8 mouse cellular contexts compared by ENCODE assay signal in genomic region chr8:92358141-92358999, GRCm38 (mm10). TPM values are rescaled to one million over a fixed set of nuclear protein-coding genes. Genes with fewer than 3 reads are reported as not detected.
DNase-seq lines count a peak whose midpoint lies in the region; ATAC-seq lines count a peak whose summit lies in the region.

No protein-coding gene starts in this region.

- H3K9ac ChIP-seq in heart, embryonic 14.5 days (ENCODE audit: low read length) = peak overlapping the region; percentile 89
- peak overlapping the region; percentile 76 for H3K9ac ChIP-seq in limb, embryonic 11.5 days (ENCODE audit: low read length)
- H3K9ac ChIP-seq in neural tube, embryonic 11.5 days (ENCODE audit: low read length) = peak overlapping the region; percentile 95

- ATAC-seq in heart, embryonic 14.5 days (ENCODE audit: insufficient number of reproducible peaks, insufficient read depth, low FRiP score, low read depth) = no peak
- ATAC-seq in limb, embryonic 11.5 days (ENCODE audit: insufficient number of reproducible peaks, low FRiP score, low TSS enrichment, low read depth) = no peak
- no peak for ATAC-seq in neural tube, embryonic 11.5 days (ENCODE audit: insufficient read depth, low FRiP score, low TSS enrichment)

- under 1% methylated on average over 68 of the region's 80 CpGs for WGBS in heart, embryonic 14.5 days
- under 1% methylated on average over 72 of the region's 80 CpGs for WGBS in limb, embryonic 11.5 days
- under 1% methylated on average over 79 of the region's 80 CpGs for WGBS in neural tube, embryonic 11.5 days

- no peaks in the 10 kb centered on the region; the same call in 1 of the 2 replicates for H3K4me1 ChIP-seq in brown adipose tissue, adult 24 weeks (ENCODE audit: control insufficient read depth, insufficient read depth, insufficient read length, low read length)
- H3K4me1 ChIP-seq in heart, embryonic 14.5 days (ENCODE audit: control insufficient read depth in 2 of 2, insufficient read depth in 2 of 2, low read length in 2 of 2) = peaks cover 5 to 24% of the 10 kb centered on the region in 2 experiments; a peak in 3 of 4 replicates
- H3K4me1 ChIP-seq in limb, embryonic 11.5 days (ENCODE audit: control insufficient read depth, insufficient read depth, low read length) = peaks cover 20% of the 10 kb centered on the region
- peaks cover 18% of the 10 kb centered on the region for H3K4me1 ChIP-seq in neural tube, embryonic 11.5 days (ENCODE audit: control insufficient read depth, insufficient read depth, low read length)

- peak overlapping the region; percentile 91 for H3K4me2 ChIP-seq in heart, embryonic 14.5 days (ENCODE audit: low read length)
- H3K4me2 ChIP-seq in limb, embryonic 11.5 days (ENCODE audit: low read depth, severe bottlenecking) = peak overlapping the region; percentile 84
- H3K4me2 ChIP-seq in neural tube, embryonic 11.5 days (ENCODE audit: low read depth) = peak overlapping the region; percentile 92

- H3K27me3 ChIP-seq in heart, embryonic 14.5 days (ENCODE audit: control insufficient read depth, insufficient read depth, low read length) = peaks cover 21% of the 10 kb centered on the region
- H3K27me3 ChIP-seq in limb, embryonic 11.5 days (ENCODE audit: control insufficient read depth, insufficient read depth, low read length) = peaks cover 55% of the 10 kb centered on the region
- H3K27me3 ChIP-seq in neural tube, embryonic 11.5 days (ENCODE audit: control insufficient read depth, insufficient read depth, low read length) = peaks cover 23% of the 10 kb centered on the region

- no peaks in the 10 kb centered on the region for H3K36me3 ChIP-seq in heart, embryonic 14.5 days (ENCODE audit: control insufficient read depth, insufficient read depth, low read length)
- no peaks in the 10 kb centered on the region for H3K36me3 ChIP-seq in limb, embryonic 11.5 days (ENCODE audit: control insufficient read depth, insufficient read depth, low read length)
- H3K36me3 ChIP-seq in neural tube, embryonic 11.5 days (ENCODE audit: control insufficient read depth, insufficient read depth, low read length) = peaks cover 2% of the 10 kb centered on the region; the same call in 1 of the 2 replicates

- DNase-seq in ovary, postnatal 36 days (ENCODE audit: low spot score) = peak; percentile 38
- no peak for DNase-seq in ovary, adult 18-20 months (ENCODE audit: low spot score)
- DNase-seq in limb, embryonic 11.5 days (ENCODE audit: low spot score) = peak; percentile 70
- no peak for DNase-seq in neural tube, embryonic 11.5 days (ENCODE audit: low spot score)
- no peak for DNase-seq in layer of hippocampus, adult 18-20 months (ENCODE audit: low spot score in 2 of 2)
- no peak for DNase-seq in gastrocnemius, adult 8-10 months (ENCODE audit: low spot score in 2 of 2)

- no peak overlapping the region for H3K27ac ChIP-seq in brown adipose tissue, adult 24 weeks (replicated peaks; ENCODE audit: low read depth, low read length)
- H3K27ac ChIP-seq in heart, embryonic 14.5 days (replicated peaks in 1 of 2; ENCODE audit: control insufficient read depth in 1 of 2, insufficient read depth in 1 of 2, low read depth in 2 of 2, low read length in 2 of 2) = peak overlapping the region; percentile 82 to 93
- peak overlapping the region; percentile 84 for H3K27ac ChIP-seq in limb, embryonic 11.5 days (replicated peaks; ENCODE audit: low read depth, low read length)
- peak overlapping the region; percentile 95 for H3K27ac ChIP-seq in neural tube, embryonic 11.5 days (ENCODE audit: low read depth, low read length)

- no peaks in the 10 kb centered on the region for H3K9me3 ChIP-seq in heart, embryonic 14.5 days (ENCODE audit: control insufficient read depth, low read length)
- no peaks in the 10 kb centered on the region for H3K9me3 ChIP-seq in limb, embryonic 11.5 days (ENCODE audit: control insufficient read depth, low read length)
- H3K9me3 ChIP-seq in neural tube, embryonic 11.5 days (ENCODE audit: control insufficient read depth, low read length) = no peaks in the 10 kb centered on the region

- H3K4me3 ChIP-seq in brown adipose tissue, adult 24 weeks (ENCODE audit: insufficient read depth, low read depth, low read length) = peak overlapping the region; percentile 56
- peak overlapping the region; percentile 63 to 74 for H3K4me3 ChIP-seq in heart, embryonic 14.5 days (ENCODE audit: control insufficient read depth in 1 of 2, insufficient read depth in 1 of 2, low read depth in 1 of 2, low read length in 2 of 2)
- peak overlapping the region; percentile 53 for H3K4me3 ChIP-seq in limb, embryonic 11.5 days (ENCODE audit: low read depth, low read length)
- H3K4me3 ChIP-seq in neural tube, embryonic 11.5 days (ENCODE audit: low read depth, low read length) = peak overlapping the region; percentile 85

RNA-seq across cellular contexts. Expression of gene Irx5, which starts 0.9 kb away (rescaled TPM):
- 0.44 and 0.67 TPM in 2 replicates for polyA plus RNA-seq in brown adipose tissue, adult 24 weeks (2012; ENCODE audit: insufficient read depth, insufficient read length, missing spikeins)
- 10.4 and 11.5 TPM in 2 replicates for polyA plus RNA-seq in heart, embryonic 14.5 days (2014; fragmentation: Nextera tagmentation; extraction: Ambion mirVana)
- 11.2 and 15.4 TPM in 2 replicates for polyA plus RNA-seq in limb, embryonic 11.5 days (2014; fragmentation: Nextera tagmentation; extraction: Ambion mirVana)
- polyA plus RNA-seq in neural tube, embryonic 11.5 days (2014; fragmentation: Nextera tagmentation; extraction: Ambion mirVana) = 19.7 and 21.2 TPM in 2 replicates
- under 1 TPM in 1 of 2 experiments, not detected in 1; 0.32 TPM for total RNA-seq in layer of hippocampus, adult 18-20 months (2021)
- under 1 TPM in 3 of 4 experiments, not detected in 1; 0.17 to 0.49 (median 0.22) TPM for total RNA-seq in gastrocnemius, adult 8-10 months (2022)

Comparison
In these comparisons a context has a peak if more than half of its experiments do, and no peak if none do; other contexts are left out.
1. DNase-seq: peak in ovary, postnatal 36 days (single experiment) and limb, embryonic 11.5 days (single experiment); none in ovary, adult 18-20 months (single experiment), neural tube, embryonic 11.5 days (single experiment), layer of hippocampus, adult 18-20 months (0 of 2) and gastrocnemius, adult 8-10 months (0 of 2).
2. Peak in every context shown above with its lines, with median percentiles within 50 percentile points of each other: H3K4me3 ChIP-seq, H3K4me2 ChIP-seq and H3K9ac ChIP-seq.